Mouse (Mus musculus) hindbrain, embryonic 14.5 days (tissue): ENCODE measurements at regions not wholly inside any gene's neighbourhood (a gene's known extent, or its start where the extent isn't known, plus 50 kb on each side); places are given as distances from the start of the nearest gene placed in this dataset.

Experiments
- ATAC-seq: fragments of 200-750 bp; cut with Nextera tagmentation; 2 replicates; pipeline ENCODE4 v1.8.0; 2017; ENCODE audit warnings: moderate number of reproducible peaks, mild to moderate bottlenecking, moderate TSS enrichment, moderate library complexity; ENCODE audit not compliant: low FRiP score
- DNase-seq: peaks from one replicate; pipeline ENCODE4 v3.0.0-alpha.2; 2015; ENCODE audit warnings: low spot score
- H3K27ac ChIP-seq: fragments of 300-500 bp; sonication (generic); 2 replicates; pipeline ENCODE4 v1.5.1; 2014; ENCODE audit warnings: mild to moderate bottlenecking, moderate library complexity
- H3K27me3 ChIP-seq: fragments of 300-500 bp; sonication (generic); 2 replicates; pipeline ENCODE4 v1.6.1; 2014; ENCODE audit warnings: mild to moderate bottlenecking, low read length, mixed read lengths; ENCODE audit not compliant: control insufficient read depth, insufficient read depth
- H3K36me3 ChIP-seq: fragments of 300-500 bp; sonication (generic); replicated peaks from 2 replicates; pipeline ENCODE4 v1.6.1; 2014; ENCODE audit not compliant: control insufficient read depth, insufficient read depth
- H3K4me1 ChIP-seq: fragments of 300-500 bp; sonication (generic); replicated peaks from 2 replicates; pipeline ENCODE4 v1.6.1; 2014; ENCODE audit warnings: antibody characterized with exemption, low read length, mixed read lengths; ENCODE audit not compliant: control insufficient read depth, insufficient read depth
- H3K4me2 ChIP-seq: fragments of 300-500 bp; sonication (generic); replicated peaks from 2 replicates; pipeline ENCODE4 v1.6.1; 2014; ENCODE audit warnings: mild to moderate bottlenecking, moderate library complexity
- H3K4me3 ChIP-seq: fragments of 300-500 bp; sonication (generic); replicated peaks from 2 replicates; pipeline ENCODE4 v1.5.1; 2014; ENCODE audit warnings: mild to moderate bottlenecking, low read length
- H3K9ac ChIP-seq: fragments of 300-500 bp; sonication (generic); 2 replicates; pipeline ENCODE4 v1.6.1; 2014
- H3K9me3 ChIP-seq: fragments of 300-500 bp; sonication (generic); 2 replicates; pipeline ENCODE4 v1.6.1; 2016; ENCODE audit warnings: low read length; ENCODE audit not compliant: control insufficient read depth
- WGBS: fragments of 180-500 bp; shearing (Covaris S2); extraction: QIAGEN DNeasy Blood & Tissue Kit; methylation state at CpG from one replicate; pipeline ENCODE4 v1.1.7; 2014; 5-methylcytosine and 5-hydroxymethylcytosine counted together

GRCm38 (mm10) chr14:48900201-48900600 lies 165.7 kb upstream of the Ap5m1 start:
- 92% methylated on average over 1 of the region's 1 CpGs for WGBS
- ATAC-seq: no peak
- no peaks in the 10 kb centered on the region for H3K36me3 ChIP-seq

GRCm38 (mm10) chr14:48897140-48897539 lies 168.8 kb upstream of the Ap5m1 start:
- Histone ChIP-seq H3K36me3 (no peaks in the 10 kb centered on the region), H3K4me2 (no peak overlapping the region), H3K9ac (no peak overlapping the region), H3K4me1 (no peaks in the 10 kb centered on the region), H3K4me3 (no peak overlapping the region), H3K9me3 (peaks cover 9% of the 10 kb centered on the region; the same call in 1 of the 2 replicates), H3K27ac (no peak overlapping the region), H3K27me3 (no peaks in the 10 kb centered on the region)
- DNase-seq (no peak), ATAC-seq (no peak)
- WGBS: 94% methylated on average over 5 of the region's 5 CpGs

More at GRCm38 (mm10) chr14:48900201-48900600, 165.7 kb upstream of the Ap5m1 start:
- no peak overlapping the region for H3K4me2 ChIP-seq
- no peak overlapping the region for H3K27ac ChIP-seq
- DNase-seq: no peak
- no peak overlapping the region for H3K4me3 ChIP-seq
- peaks cover 9% of the 10 kb centered on the region; the same call in 1 of the 2 replicates for H3K9me3 ChIP-seq
- 0 out of 2 replicates have a peak, but pooled peaks cover 5% of the 10 kb centered on the region for H3K4me1 ChIP-seq
- H3K27me3 ChIP-seq: no peaks in the 10 kb centered on the region
- no peak overlapping the region for H3K9ac ChIP-seq

GRCm38 (mm10) chr14:48896235-48896634 lies 169.7 kb upstream of the Ap5m1 start:
- no peak for DNase-seq

GRCm38 (mm10) chr14:48891216-48891615 lies 174.7 kb upstream of the Ap5m1 start:
- ATAC-seq: no peak
- Histone ChIP-seq H3K9ac (no peak overlapping the region), H3K9me3 (no peaks in the 10 kb centered on the region), H3K27ac (no peak overlapping the region), H3K36me3 (no peaks in the 10 kb centered on the region), H3K27me3 (no peaks in the 10 kb centered on the region), H3K4me1 (no peaks in the 10 kb centered on the region), H3K4me2 (no peak overlapping the region), H3K4me3 (no peak overlapping the region)
- WGBS: 67% methylated on average over 9 of the region's 9 CpGs
- DNase-seq: no peak

More at GRCm38 (mm10) chr14:48896235-48896634, 169.7 kb upstream of the Ap5m1 start:
- H3K9ac ChIP-seq: no peak overlapping the region
- peaks cover 9% of the 10 kb centered on the region; the same call in 1 of the 2 replicates for H3K9me3 ChIP-seq
- no peak for ATAC-seq
- no peaks in the 10 kb centered on the region for H3K4me1 ChIP-seq
- H3K4me3 ChIP-seq: no peak overlapping the region
- 85% methylated on average over 7 of the region's 7 CpGs for WGBS
- H3K36me3 ChIP-seq: no peaks in the 10 kb centered on the region
- H3K27ac ChIP-seq: no peak overlapping the region
- no peak overlapping the region for H3K4me2 ChIP-seq
- H3K27me3 ChIP-seq: no peaks in the 10 kb centered on the region

- ATAC-seq (peak; percentile 46; the same call in 1 of the 2 replicates), DNase-seq (no peak)
- no peaks in the 10 kb centered on the region for H3K4me1 ChIP-seq
- H3K9ac ChIP-seq: no peak overlapping the region
- no peak overlapping the region for H3K27ac ChIP-seq
- H3K36me3 ChIP-seq: no peaks in the 10 kb centered on the region
- H3K4me3 ChIP-seq: no peak overlapping the region
- no peaks in the 10 kb centered on the region for H3K27me3 ChIP-seq
- 3% methylated on average over 13 of the region's 13 CpGs for WGBS
- H3K4me2 ChIP-seq: peak overlapping the region; percentile 23
- H3K9me3 ChIP-seq: no peaks in the 10 kb centered on the region
Measured at GRCm38 (mm10) chr14:48888954-48889353, 176.9 kb upstream of the Ap5m1 start.

- no peak overlapping the region for H3K4me2 ChIP-seq
- 42% methylated on average over 6 of the region's 6 CpGs for WGBS
- no peaks in the 10 kb centered on the region for H3K9me3 ChIP-seq
- peak; percentile 32 for DNase-seq
- H3K27ac ChIP-seq: no peak overlapping the region
- no peaks in the 10 kb centered on the region for H3K36me3 ChIP-seq
- no peak overlapping the region for H3K4me3 ChIP-seq
- no peak overlapping the region for H3K9ac ChIP-seq
- no peak for ATAC-seq
- no peaks in the 10 kb centered on the region; the same call in 1 of the 2 replicates for H3K4me1 ChIP-seq
- no peaks in the 10 kb centered on the region for H3K27me3 ChIP-seq
Measured at GRCm38 (mm10) chr14:48880041-48880440, 185.9 kb upstream of the Ap5m1 start.

GRCm38 (mm10) chr14:48877998-48878657 lies 187.8 kb upstream of the Ap5m1 start:
- no peak for DNase-seq
- Histone ChIP-seq H3K27ac (no peak overlapping the region), H3K36me3 (no peaks in the 10 kb centered on the region), H3K9me3 (no peaks in the 10 kb centered on the region), H3K4me1 (no peaks in the 10 kb centered on the region; the same call in 1 of the 2 replicates), H3K9ac (no peak overlapping the region), H3K4me3 (no peak overlapping the region), H3K27me3 (no peaks in the 10 kb centered on the region), H3K4me2 (no peak overlapping the region)
- WGBS: 82% methylated on average over 12 of the region's 12 CpGs
- no peak for ATAC-seq

GRCm38 (mm10) chr14:48871313-48871712 lies 194.6 kb upstream of the Ap5m1 start:
- no peak for ATAC-seq
- Histone ChIP-seq H3K9me3 (no peaks in the 10 kb centered on the region), H3K4me2 (no peak overlapping the region), H3K27ac (no peak overlapping the region), H3K4me1 (no peaks in the 10 kb centered on the region), H3K27me3 (no peaks in the 10 kb centered on the region), H3K4me3 (no peak overlapping the region), H3K36me3 (no peaks in the 10 kb centered on the region), H3K9ac (no peak overlapping the region)
- no peak for DNase-seq
- 70% methylated on average over 3 of the region's 3 CpGs for whole genome bisulfite sequencing

GRCm38 (mm10) chr14:48869956-48870355 lies 195.9 kb upstream of the Ap5m1 start:
- ATAC-seq: no peak
- Histone ChIP-seq H3K27ac (no peak overlapping the region), H3K4me3 (no peak overlapping the region), H3K27me3 (no peaks in the 10 kb centered on the region), H3K9me3 (no peaks in the 10 kb centered on the region), H3K4me2 (no peak overlapping the region), H3K4me1 (no peaks in the 10 kb centered on the region), H3K36me3 (no peaks in the 10 kb centered on the region), H3K9ac (no peak overlapping the region)
- 68% methylated on average over 10 of the region's 10 CpGs for WGBS
- DNase-seq: no peak
